Mouse (Mus musculus): ENCODE results near the gene Sbds. TPM values are rescaled to one million over a fixed set of nuclear protein-coding genes. Genes with fewer than 3 reads are reported as not detected.

The Sbds gene
- polyA plus RNA-seq, 1 experiment: 47.2 TPM

GRCm38 (mm10) chr5:130247823-130248222, 7.5 kb downstream of the Sbds start:
- Histone ChIP-seq H3ac (ENCODE audit: control insufficient read depth, insufficient read length) (no peak overlapping the region), H3K27me3 (ENCODE audit: control insufficient read depth, insufficient read depth, insufficient read length) (no peaks in the 10 kb centered on the region), H3K36me3 (ENCODE audit: control insufficient read depth, insufficient read depth) (peaks cover 60% of the 10 kb centered on the region), H3K4me2 (ENCODE audit: low read depth) (no peak overlapping the region), H3K4me3 (no peak overlapping the region), H3K79me2 (ENCODE audit: control insufficient read depth, insufficient read depth) (peaks cover 16% of the 10 kb centered on the region)
- TF ChIP-seq SRF (IDR thresholded peaks at IDR 0.05; ENCODE audit: control insufficient read depth, insufficient read length, low read depth) (no peak), USF1 (IDR thresholded peaks at IDR 0.05; ENCODE audit: low read depth) (no peak), POLR2AphosphoS2 (IDR thresholded peaks at IDR 0.05; ENCODE audit: insufficient read length, low read depth) (no peak), TCF12 (IDR thresholded peaks at IDR 0.05; ENCODE audit: insufficient read depth, poor library complexity, severe bottlenecking) (no peak), MYOG (IDR thresholded peaks at IDR 0.05; ENCODE audit: control insufficient read depth in 1 of 3, insufficient read depth in 1 of 3, insufficient read length in 2 of 3, low read depth in 2 of 3) (no peak), REST (IDR thresholded peaks at IDR 0.05; ENCODE audit: insufficient read depth, insufficient read length) (no peak), CEBPB (IDR thresholded peaks at IDR 0.05; ENCODE audit: insufficient read depth, poor library complexity, severe bottlenecking) (no peak), POLR2A (IDR thresholded peaks at IDR 0.05; ENCODE audit: insufficient read length, low read depth) (no peak), E2F4 (IDR thresholded peaks at IDR 0.05; ENCODE audit: insufficient read depth) (no peak)

- no peaks in the 10 kb centered on the region for H3K27me3 ChIP-seq (ENCODE audit: control insufficient read depth, insufficient read depth, insufficient read length)
- no peak overlapping the region for H3K4me2 ChIP-seq (ENCODE audit: low read depth)
- no peak overlapping the region for H3ac ChIP-seq (ENCODE audit: control insufficient read depth, insufficient read length)
- H3K36me3 ChIP-seq (ENCODE audit: control insufficient read depth, insufficient read depth): peaks cover 52% of the 10 kb centered on the region
- no peak overlapping the region for H3K4me3 ChIP-seq
- no peaks in the 10 kb centered on the region for H3K79me2 ChIP-seq (ENCODE audit: control insufficient read depth, insufficient read depth)
- no peak for TF ChIP-seq CEBPB (IDR thresholded peaks at IDR 0.05; ENCODE audit: insufficient read depth, poor library complexity, severe bottlenecking)
- TF ChIP-seq POLR2AphosphoS2 (IDR thresholded peaks at IDR 0.05; ENCODE audit: insufficient read length, low read depth): peak; percentile 21
These were observed 13.9 kb downstream of the Sbds start for GRCm38 (mm10) chr5:130241426-130241825.

GRCm38 (mm10) chr5:130239856-130240255, 15.5 kb downstream of the Sbds start:
- Histone ChIP-seq H3K79me2 (ENCODE audit: control insufficient read depth, insufficient read depth) (no peaks in the 10 kb centered on the region), H3K4me2 (ENCODE audit: low read depth) (no peak overlapping the region), H3ac (ENCODE audit: control insufficient read depth, insufficient read length) (no peak overlapping the region), H3K27me3 (ENCODE audit: control insufficient read depth, insufficient read depth, insufficient read length) (no peaks in the 10 kb centered on the region), H3K4me3 (no peak overlapping the region), H3K36me3 (ENCODE audit: control insufficient read depth, insufficient read depth) (peaks cover 44% of the 10 kb centered on the region)
- TF ChIP-seq POLR2AphosphoS2 (IDR thresholded peaks at IDR 0.05; ENCODE audit: insufficient read length, low read depth) (peak; percentile 8), E2F4 (IDR thresholded peaks at IDR 0.05; ENCODE audit: insufficient read depth) (no peak), MYOD1 (IDR thresholded peaks at IDR 0.05; ENCODE audit: control insufficient read depth in 1 of 3, insufficient read length in 2 of 3, low read depth in 2 of 3) (peak in 2 of 3 experiments; percentile 72 to 79)

GRCm38 (mm10) chr5:130239236-130239635, 16.1 kb downstream of the Sbds start:
- H3K79me2 ChIP-seq (ENCODE audit: control insufficient read depth, insufficient read depth): no peaks in the 10 kb centered on the region
- H3K36me3 ChIP-seq (ENCODE audit: control insufficient read depth, insufficient read depth): peaks cover 50% of the 10 kb centered on the region
- no peaks in the 10 kb centered on the region for H3K27me3 ChIP-seq (ENCODE audit: control insufficient read depth, insufficient read depth, insufficient read length)
- H3K4me2 ChIP-seq (ENCODE audit: low read depth): no peak overlapping the region
- H3ac ChIP-seq (ENCODE audit: control insufficient read depth, insufficient read length): no peak overlapping the region
- H3K4me3 ChIP-seq: no peak overlapping the region
- TF ChIP-seq MAX (IDR thresholded peaks at IDR 0.05; ENCODE audit: low read depth): no peak
- no peak for TF ChIP-seq MYOD1 (IDR thresholded peaks at IDR 0.05; ENCODE audit: control insufficient read depth in 1 of 3, insufficient read length in 2 of 3, low read depth in 2 of 3)
- TF ChIP-seq USF1 (IDR thresholded peaks at IDR 0.05; ENCODE audit: low read depth): no peak
- no peak for TF ChIP-seq CEBPB (IDR thresholded peaks at IDR 0.05; ENCODE audit: insufficient read depth, poor library complexity, severe bottlenecking)
- no peak for TF ChIP-seq POLR2AphosphoS2 (IDR thresholded peaks at IDR 0.05; ENCODE audit: insufficient read length, low read depth)
- no peak for TF ChIP-seq TCF12 (IDR thresholded peaks at IDR 0.05; ENCODE audit: insufficient read depth, poor library complexity, severe bottlenecking)
- no peak for TF ChIP-seq SRF (IDR thresholded peaks at IDR 0.05; ENCODE audit: control insufficient read depth, insufficient read length, low read depth)
- no peak for TF ChIP-seq E2F4 (IDR thresholded peaks at IDR 0.05; ENCODE audit: insufficient read depth)
- no peak for TF ChIP-seq MYOG (IDR thresholded peaks at IDR 0.05; ENCODE audit: control insufficient read depth in 1 of 3, insufficient read depth in 1 of 3, insufficient read length in 2 of 3, low read depth in 2 of 3)

- H3ac ChIP-seq (ENCODE audit: control insufficient read depth, insufficient read length): no peak overlapping the region
- H3K4me2 ChIP-seq (ENCODE audit: low read depth): no peak overlapping the region
These were observed 19.0 kb downstream of the Sbds start for GRCm38 (mm10) chr5:130236302-130236701.

GRCm38 (mm10) chr5:130228120-130228519, 27.2 kb downstream of the Sbds start:
- peaks cover 25% of the 10 kb centered on the region for H3K36me3 ChIP-seq (ENCODE audit: control insufficient read depth, insufficient read depth)
- TF ChIP-seq E2F4 (IDR thresholded peaks at IDR 0.05; ENCODE audit: insufficient read depth) (no peak), POLR2A (IDR thresholded peaks at IDR 0.05; ENCODE audit: insufficient read length, low read depth) (no peak), MYOG (IDR thresholded peaks at IDR 0.05; ENCODE audit: control insufficient read depth in 1 of 3, insufficient read depth in 1 of 3, insufficient read length in 2 of 3, low read depth in 2 of 3) (no peak)

More at GRCm38 (mm10) chr5:130236302-130236701, 19.0 kb downstream of the Sbds start:
- Histone ChIP-seq H3K36me3 (ENCODE audit: control insufficient read depth, insufficient read depth) (peaks cover 57% of the 10 kb centered on the region), H3K4me3 (no peak overlapping the region), H3K27me3 (ENCODE audit: control insufficient read depth, insufficient read depth, insufficient read length) (no peaks in the 10 kb centered on the region), H3K79me2 (ENCODE audit: control insufficient read depth, insufficient read depth) (peaks cover 3% of the 10 kb centered on the region)
- TF ChIP-seq MYOG (IDR thresholded peaks at IDR 0.05; ENCODE audit: control insufficient read depth in 1 of 3, insufficient read depth in 1 of 3, insufficient read length in 2 of 3, low read depth in 2 of 3) (no peak), CEBPB (IDR thresholded peaks at IDR 0.05; ENCODE audit: insufficient read depth, poor library complexity, severe bottlenecking) (no peak), MAX (IDR thresholded peaks at IDR 0.05; ENCODE audit: low read depth) (no peak), POLR2AphosphoS2 (IDR thresholded peaks at IDR 0.05; ENCODE audit: insufficient read length, low read depth) (peak; percentile 13), SRF (IDR thresholded peaks at IDR 0.05; ENCODE audit: control insufficient read depth, insufficient read length, low read depth) (no peak)

More at GRCm38 (mm10) chr5:130228120-130228519, 27.2 kb downstream of the Sbds start:
- no peak overlapping the region for H3ac ChIP-seq (ENCODE audit: control insufficient read depth, insufficient read length)
- H3K27me3 ChIP-seq (ENCODE audit: control insufficient read depth, insufficient read depth, insufficient read length): no peaks in the 10 kb centered on the region
- no peak overlapping the region for H3K4me3 ChIP-seq
- H3K79me2 ChIP-seq (ENCODE audit: control insufficient read depth, insufficient read depth): peaks cover 66% of the 10 kb centered on the region
- no peak overlapping the region for H3K4me2 ChIP-seq (ENCODE audit: low read depth)

All from myocyte (in vitro differentiated cells).